Mouse (Mus musculus) midbrain, embryonic 15.5 days (tissue): ENCODE results near the gene Dpysl4. TPM values are rescaled to one million over a fixed set of nuclear protein-coding genes. Genes with fewer than 3 reads are reported as not detected.

ENCODE experiments used
- ATAC-seq: fragments of 200-750 bp; cut with Nextera tagmentation; replicated peaks from 2 replicates; pipeline ENCODE4 v1.8.0; 2017; ENCODE audit warnings: moderate TSS enrichment
- H3K27ac ChIP-seq: fragments of 300-500 bp; sonication (generic); 2 replicates; pipeline ENCODE4 v1.5.1; 2015; ENCODE audit warnings: mild to moderate bottlenecking, inconsistent platforms
- H3K27me3 ChIP-seq: fragments of 300-500 bp; sonication (generic); replicated peaks from 2 replicates; pipeline ENCODE4 v1.6.1; 2015; ENCODE audit warnings: inconsistent platforms
- H3K36me3 ChIP-seq: fragments of 300-500 bp; sonication (generic); replicated peaks from 2 replicates; pipeline ENCODE4 v1.6.1; 2015; ENCODE audit warnings: inconsistent platforms
- H3K4me1 ChIP-seq: fragments of 300-500 bp; sonication (generic); 2 replicates; pipeline ENCODE4 v1.6.1; 2015; ENCODE audit warnings: inconsistent platforms
- H3K4me2 ChIP-seq: fragments of 300-500 bp; sonication (generic); 2 replicates; pipeline ENCODE4 v1.6.1; 2015; ENCODE audit warnings: inconsistent platforms, mild to moderate bottlenecking, moderate library complexity
- H3K4me3 ChIP-seq: fragments of 300-500 bp; sonication (generic); 2 replicates; pipeline ENCODE4 v1.5.1; 2015; ENCODE audit warnings: mild to moderate bottlenecking, inconsistent platforms
- H3K9ac ChIP-seq: fragments of 300-500 bp; sonication (generic); 2 replicates; pipeline ENCODE4 v1.6.1; 2015; ENCODE audit warnings: mild to moderate bottlenecking, inconsistent platforms
- H3K9me3 ChIP-seq: fragments of 300-500 bp; sonication (generic); 2 replicates; pipeline ENCODE4 v1.6.1; 2016; ENCODE audit warnings: inconsistent platforms
- WGBS: fragments of 180-500 bp; shearing (Covaris S2); methylation state at CpG from one replicate; pipeline ENCODE4 v1.1.7; 2015; ENCODE audit warnings: mixed read lengths; 5-methylcytosine and 5-hydroxymethylcytosine counted together
- polyA plus RNA-seq: library from polyadenylated mRNA; unstranded; fragments of >200 nt; fragmentation: Nextera tagmentation; extraction: Ambion mirVana; gene quantifications from 2 replicates; pipeline ENCODE4 v1.2.1, GENCODE M21; 2015

The Dpysl4 gene
- polyA plus RNA-seq, 1 experiment from 2014 or later, result 186 TPM

DNA sequence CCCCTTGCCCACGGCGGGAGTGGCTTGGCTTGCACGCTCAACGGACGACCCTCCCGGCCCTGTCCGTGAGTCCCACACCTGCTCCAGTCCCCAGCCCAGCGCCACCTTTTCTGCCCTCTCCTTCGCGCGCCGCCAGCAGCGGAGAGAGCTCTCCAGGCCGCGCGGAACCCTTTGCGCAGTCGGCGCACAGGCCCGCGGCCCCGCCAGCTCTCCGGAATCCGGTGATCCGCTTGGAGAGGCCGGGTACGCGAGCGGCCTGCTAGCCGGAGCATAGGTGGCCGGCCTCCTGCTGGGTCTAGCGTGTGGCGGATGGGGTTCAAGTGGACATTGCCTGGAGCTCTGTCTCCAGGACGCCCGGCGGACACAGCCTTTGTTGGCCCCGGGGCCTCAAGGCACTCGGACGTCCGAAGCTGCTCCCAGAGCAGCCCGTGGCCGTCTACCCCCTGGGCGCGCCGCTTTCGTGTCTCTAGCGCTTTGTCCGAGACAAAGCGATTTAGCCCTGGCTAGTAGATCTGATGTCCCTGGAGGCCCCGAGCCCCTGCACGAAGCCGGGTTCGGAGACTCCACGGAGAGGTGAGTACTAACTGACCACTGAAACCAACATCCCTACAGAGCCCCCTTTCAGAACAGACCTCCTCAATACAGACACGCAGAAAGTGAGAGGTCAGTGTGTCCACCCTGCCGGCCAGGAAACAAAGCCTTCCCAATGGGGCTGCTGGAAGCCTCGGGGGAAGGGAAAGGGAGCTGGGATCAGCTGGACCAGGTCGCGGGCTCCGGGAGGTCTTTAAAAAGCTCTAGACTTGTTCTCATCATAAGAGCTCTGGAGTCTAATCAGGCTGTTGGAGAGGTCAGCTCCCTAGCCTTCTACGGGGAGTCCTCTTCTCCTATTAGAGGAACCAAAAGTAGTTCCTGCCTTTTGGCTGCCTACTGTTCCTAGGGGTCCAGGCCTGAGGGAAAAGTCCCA lies 676 bp downstream of the Dpysl4 start:
- Histone ChIP-seq H3K4me3 (peak overlapping the region; percentile 71), H3K36me3 (peaks cover 14% of the 10 kb centered on the region; the same call in 1 of the 2 replicates), H3K9ac (peak overlapping the region; percentile 83), H3K4me1 (peaks cover 28% of the 10 kb centered on the region), H3K9me3 (no peaks in the 10 kb centered on the region), H3K27ac (peak overlapping the region; percentile 85), H3K27me3 (no peaks in the 10 kb centered on the region), H3K4me2 (peak overlapping the region; percentile 79)
- peak; percentile 70 for ATAC-seq
- under 1% methylated on average over 61 of the region's 61 CpGs for WGBS

DNA sequence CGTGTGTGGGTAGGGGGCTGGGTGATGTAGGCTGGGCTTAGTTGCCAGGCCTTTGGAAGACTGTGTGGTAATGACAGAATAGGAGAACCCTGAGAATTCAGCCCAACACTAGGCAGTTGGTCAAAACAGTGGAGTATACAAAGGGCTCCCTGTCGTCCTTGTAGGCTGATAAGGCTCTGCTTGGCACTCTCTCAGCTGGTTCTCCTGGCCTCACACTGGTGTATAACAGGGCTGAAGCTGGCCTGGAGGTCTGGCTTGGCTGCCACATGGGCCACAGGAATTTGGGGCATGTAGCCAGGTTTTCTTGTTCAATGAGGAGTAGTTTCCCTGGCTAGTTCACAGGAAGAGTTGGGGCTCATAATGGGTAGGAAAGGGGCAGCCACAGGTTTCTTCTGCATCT lies 2.0 kb downstream of the Dpysl4 start:
- 0 out of 2 replicates have a peak, but pooled peaks have one; percentile 29 for ATAC-seq
- peak overlapping the region; percentile 34; the same call in 1 of the 2 replicates for H3K27ac ChIP-seq
- 39% methylated on average over 2 of the region's 2 CpGs for WGBS

DNA sequence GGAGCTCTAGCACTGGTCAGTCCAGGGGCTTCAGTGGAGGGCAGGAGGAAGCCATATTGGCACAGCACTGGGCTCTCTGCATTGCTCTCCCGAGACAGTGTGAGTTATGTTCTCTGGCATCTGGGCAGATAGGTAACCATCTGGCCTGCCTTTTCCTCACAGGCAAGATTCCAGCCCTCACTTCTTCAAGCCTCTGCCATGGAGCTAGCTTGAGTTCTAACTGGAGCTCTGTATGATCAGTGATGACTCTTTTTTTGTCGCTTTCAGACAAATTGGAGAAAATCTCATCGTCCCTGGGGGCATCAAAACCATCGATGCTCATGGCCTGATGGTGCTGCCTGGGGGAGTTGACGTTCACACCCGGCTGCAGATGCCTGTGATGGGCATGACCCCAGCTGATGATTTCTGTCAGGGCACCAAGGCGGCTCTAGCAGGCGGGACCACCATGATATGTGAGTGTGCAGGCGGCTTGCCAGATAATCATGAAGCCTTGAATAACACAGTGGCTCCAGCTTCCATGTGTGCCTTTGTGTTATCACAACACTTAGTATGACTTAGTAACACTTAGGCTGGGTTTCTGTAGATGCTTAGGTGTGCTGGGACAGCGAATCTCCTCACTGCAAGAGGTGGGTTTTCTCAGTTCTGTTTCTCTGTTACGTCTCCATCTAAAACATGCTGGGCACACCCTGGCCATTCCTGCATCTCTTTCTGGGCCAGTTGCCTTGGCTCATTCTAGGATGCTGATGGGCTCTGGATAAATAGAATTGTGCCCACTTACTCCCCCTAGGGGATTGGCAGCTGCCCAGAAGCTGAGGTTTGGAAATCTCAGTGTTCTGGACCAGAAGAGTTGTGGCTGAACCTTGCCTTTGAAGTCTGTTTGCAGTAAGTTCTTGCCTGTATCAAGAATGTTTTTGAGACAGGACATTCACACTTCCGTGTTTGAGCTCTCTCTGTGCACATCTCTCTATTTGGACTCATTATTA lies 4.4 kb downstream of the Dpysl4 start:
- Histone ChIP-seq H3K36me3 (peaks cover 19% of the 10 kb centered on the region; the same call in 1 of the 2 replicates), H3K4me2 (no peak overlapping the region), H3K4me1 (peaks cover 28% of the 10 kb centered on the region), H3K9ac (no peak overlapping the region), H3K4me3 (no peak overlapping the region), H3K9me3 (no peaks in the 10 kb centered on the region), H3K27me3 (no peaks in the 10 kb centered on the region), H3K27ac (no peak overlapping the region)
- ATAC-seq, result no peak
- WGBS, result 81% methylated on average over 12 of the region's 12 CpGs

More for the DNA sequence above, 2.0 kb downstream of the Dpysl4 start:
- Histone ChIP-seq H3K36me3 (peaks cover 14% of the 10 kb centered on the region; the same call in 1 of the 2 replicates), H3K4me2 (peak overlapping the region; percentile 79), H3K4me3 (peak overlapping the region; percentile 71), H3K9me3 (no peaks in the 10 kb centered on the region), H3K27me3 (no peaks in the 10 kb centered on the region), H3K9ac (no peak overlapping the region), H3K4me1 (peaks cover 28% of the 10 kb centered on the region)

DNA sequence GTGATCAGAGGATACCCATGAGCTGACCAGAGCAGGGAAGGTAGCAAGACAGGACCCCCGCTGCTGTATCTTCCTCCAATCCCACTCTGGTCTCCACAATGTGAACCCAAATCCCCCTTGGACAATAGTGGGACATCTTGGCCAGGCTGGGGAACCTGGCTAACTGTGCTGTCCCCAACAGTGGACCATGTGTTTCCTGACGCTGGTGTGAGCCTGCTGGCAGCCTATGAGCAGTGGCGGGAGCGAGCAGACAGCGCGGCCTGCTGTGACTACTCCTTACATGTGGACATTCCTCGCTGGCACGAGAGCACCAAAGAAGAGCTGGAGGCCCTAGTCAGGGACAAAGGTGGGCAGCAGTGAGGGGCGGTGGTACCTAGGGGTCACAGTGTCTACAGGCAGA lies 5.9 kb downstream of the Dpysl4 start:
- ATAC-seq, result no peak
- Histone ChIP-seq H3K9me3 (no peaks in the 10 kb centered on the region), H3K4me3 (no peak overlapping the region), H3K27me3 (no peaks in the 10 kb centered on the region), H3K27ac (no peak overlapping the region), H3K4me1 (peaks cover 24% of the 10 kb centered on the region), H3K36me3 (peaks cover 25% of the 10 kb centered on the region; the same call in 1 of the 2 replicates), H3K9ac (no peak overlapping the region), H3K4me2 (no peak overlapping the region)
- WGBS, result 88% methylated on average over 9 of the region's 9 CpGs

DNA sequence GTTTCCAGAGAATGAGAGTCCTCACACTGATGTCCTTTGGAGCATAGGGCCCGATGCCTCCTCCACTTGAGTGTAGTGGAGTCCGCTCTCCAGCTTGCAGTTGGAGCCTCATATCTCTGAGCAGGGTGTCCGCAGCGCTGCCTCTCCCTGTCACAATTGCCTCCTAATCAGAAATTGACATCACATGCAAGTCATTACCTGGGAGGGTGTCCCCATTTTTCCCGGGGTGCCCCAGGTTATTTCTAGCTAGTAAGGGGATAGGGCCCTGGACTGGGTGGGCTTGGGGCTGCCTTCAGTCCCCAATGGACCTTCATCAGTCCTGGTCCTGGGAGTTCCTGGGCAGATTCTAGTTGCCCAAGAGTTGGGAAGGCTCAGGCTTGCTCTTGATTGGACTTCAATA lies 6.9 kb downstream of the Dpysl4 start:
- no peaks in the 10 kb centered on the region for H3K27me3 ChIP-seq
- H3K36me3 ChIP-seq, result peaks cover 25% of the 10 kb centered on the region; the same call in 1 of the 2 replicates
- H3K9ac ChIP-seq, result no peak overlapping the region
- H3K4me1 ChIP-seq, result peaks cover 15% of the 10 kb centered on the region
- no peak overlapping the region for H3K27ac ChIP-seq
- H3K4me3 ChIP-seq, result no peak overlapping the region
- ATAC-seq, result no peak
- 98% methylated on average over 5 of the region's 5 CpGs for WGBS
- H3K4me2 ChIP-seq, result no peak overlapping the region
- no peaks in the 10 kb centered on the region for H3K9me3 ChIP-seq

DNA sequence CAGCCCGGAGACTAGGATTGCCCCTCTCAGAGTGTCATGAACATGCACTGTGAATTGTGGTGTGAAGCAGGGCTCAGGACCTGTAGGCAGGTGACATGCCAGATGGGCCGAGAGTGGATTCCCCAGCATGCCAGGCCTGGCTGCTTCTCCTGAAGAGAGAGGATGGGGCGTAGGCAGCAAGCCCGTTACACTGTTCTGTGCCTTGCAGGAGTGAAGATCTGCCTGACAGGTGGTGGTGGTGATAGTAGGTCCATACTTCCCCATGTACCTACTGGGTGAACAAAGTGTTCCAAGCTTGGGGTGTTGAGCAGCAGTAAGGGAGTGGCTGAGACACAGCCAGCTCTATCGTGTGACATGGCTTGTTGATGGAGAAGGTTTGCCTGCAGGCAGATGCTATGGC lies 7.3 kb downstream of the Dpysl4 start:
- Histone ChIP-seq H3K4me3 (no peak overlapping the region), H3K9ac (no peak overlapping the region), H3K27ac (no peak overlapping the region), H3K4me1 (peaks cover 10% of the 10 kb centered on the region), H3K4me2 (no peak overlapping the region), H3K36me3 (peaks cover 29% of the 10 kb centered on the region; the same call in 1 of the 2 replicates), H3K27me3 (no peaks in the 10 kb centered on the region), H3K9me3 (no peaks in the 10 kb centered on the region)
- ATAC-seq, result no peak
- WGBS, result 90% methylated on average over 5 of the region's 5 CpGs

DNA sequence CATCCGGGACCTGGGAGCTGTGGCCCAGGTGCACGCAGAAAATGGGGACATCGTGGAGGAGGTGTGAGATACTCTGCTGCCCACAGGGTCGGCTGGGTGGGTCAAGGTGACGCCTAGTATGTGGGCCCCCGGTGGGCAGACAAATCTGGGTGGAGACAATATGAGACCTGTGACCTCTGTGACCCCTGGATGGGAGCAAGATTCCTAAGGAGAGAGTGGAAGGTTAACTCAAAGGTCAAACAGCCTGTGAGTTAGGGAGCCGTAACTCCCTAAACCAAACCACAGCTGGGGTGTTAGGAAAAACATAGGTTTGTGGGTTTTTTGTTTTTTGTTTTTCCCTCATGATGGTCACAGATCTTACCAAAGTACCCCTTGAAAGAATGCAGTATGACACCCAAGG lies 8.0 kb downstream of the Dpysl4 start:
- no peak overlapping the region for H3K4me2 ChIP-seq
- H3K4me1 ChIP-seq, result peaks cover 4% of the 10 kb centered on the region
- peaks cover 30% of the 10 kb centered on the region for H3K36me3 ChIP-seq
- no peaks in the 10 kb centered on the region for H3K9me3 ChIP-seq
- no peak overlapping the region for H3K9ac ChIP-seq
- no peak overlapping the region for H3K4me3 ChIP-seq
- H3K27me3 ChIP-seq, result no peaks in the 10 kb centered on the region
- ATAC-seq, result no peak
- WGBS, result 89% methylated on average over 7 of the region's 7 CpGs
- no peak overlapping the region for H3K27ac ChIP-seq

DNA sequence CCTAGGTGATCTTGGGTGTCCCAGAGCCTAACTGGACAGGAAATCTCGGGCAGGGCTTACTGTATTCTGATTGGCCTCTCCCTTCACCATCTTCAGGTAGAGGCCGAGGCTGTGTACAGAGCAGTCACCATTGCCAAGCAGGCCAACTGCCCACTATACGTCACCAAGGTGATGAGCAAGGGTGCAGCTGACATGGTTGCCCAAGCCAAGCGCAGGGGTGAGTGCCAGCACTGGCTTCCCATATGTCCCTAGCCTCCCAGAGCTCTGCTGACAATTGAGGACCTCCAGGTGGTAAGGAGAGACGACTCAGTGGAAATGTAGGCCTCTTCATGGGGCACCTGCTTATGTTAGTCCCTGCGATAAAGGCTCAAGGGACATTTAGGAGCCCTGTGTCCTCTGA lies 9.0 kb downstream of the Dpysl4 start:
- Histone ChIP-seq H3K9me3 (no peaks in the 10 kb centered on the region), H3K4me2 (no peak overlapping the region), H3K27me3 (no peaks in the 10 kb centered on the region), H3K27ac (no peak overlapping the region), H3K9ac (no peak overlapping the region), H3K4me1 (no peaks in the 10 kb centered on the region), H3K36me3 (peaks cover 33% of the 10 kb centered on the region), H3K4me3 (no peak overlapping the region)
- ATAC-seq, result no peak
- 85% methylated on average over 6 of the region's 6 CpGs for WGBS

DNA sequence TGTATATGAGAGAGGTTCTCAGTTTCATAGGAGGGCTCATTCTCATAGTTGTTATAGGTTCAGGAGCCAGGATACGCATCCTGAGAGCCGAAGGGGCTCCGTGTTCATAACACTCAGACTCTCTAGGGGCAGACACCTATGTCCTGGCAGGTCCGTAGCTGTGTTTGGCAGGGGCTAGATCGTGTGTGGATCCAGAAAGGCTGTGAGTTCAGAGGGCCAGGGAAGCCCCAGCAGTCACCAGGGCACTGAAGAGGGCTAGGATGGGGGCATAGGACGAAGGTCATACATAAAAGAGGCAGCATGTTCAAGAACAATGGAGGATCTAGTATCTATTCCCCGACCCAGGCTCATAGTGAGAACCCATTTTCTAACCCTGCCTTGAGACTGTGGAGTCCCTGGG lies 9.5 kb downstream of the Dpysl4 start:
- Histone ChIP-seq H3K4me1 (no peaks in the 10 kb centered on the region), H3K4me3 (no peak overlapping the region), H3K9me3 (no peaks in the 10 kb centered on the region), H3K36me3 (peaks cover 32% of the 10 kb centered on the region), H3K27me3 (no peaks in the 10 kb centered on the region), H3K4me2 (no peak overlapping the region), H3K27ac (no peak overlapping the region), H3K9ac (no peak overlapping the region)
- WGBS, result 86% methylated on average over 7 of the region's 7 CpGs
- ATAC-seq, result no peak

DNA sequence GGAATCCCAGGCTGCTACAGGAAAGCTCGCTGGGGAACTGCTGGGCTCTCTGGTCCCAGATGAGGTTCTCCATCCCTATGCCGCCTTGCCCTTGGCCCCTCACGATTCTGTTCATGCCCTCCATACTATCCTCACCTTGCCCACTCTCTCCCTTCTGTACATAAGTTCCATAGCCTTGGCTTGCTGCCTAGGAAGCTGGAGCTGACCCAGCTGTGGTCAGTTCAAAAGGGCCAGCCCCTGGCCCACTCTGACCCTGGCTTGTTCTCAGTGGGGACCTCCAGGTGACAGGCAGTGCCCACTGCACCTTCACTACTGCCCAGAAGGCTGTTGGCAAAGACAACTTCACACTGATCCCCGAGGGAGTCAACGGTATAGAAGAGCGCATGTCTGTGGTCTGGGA lies 10.6 kb downstream of the Dpysl4 start:
- Histone ChIP-seq H3K9me3 (no peaks in the 10 kb centered on the region), H3K27ac (no peak overlapping the region), H3K9ac (no peak overlapping the region), H3K4me2 (no peak overlapping the region), H3K4me3 (no peak overlapping the region), H3K36me3 (peaks cover 23% of the 10 kb centered on the region), H3K4me1 (no peaks in the 10 kb centered on the region), H3K27me3 (no peaks in the 10 kb centered on the region)
- WGBS, result 93% methylated on average over 6 of the region's 6 CpGs
- no peak for ATAC-seq

DNA sequence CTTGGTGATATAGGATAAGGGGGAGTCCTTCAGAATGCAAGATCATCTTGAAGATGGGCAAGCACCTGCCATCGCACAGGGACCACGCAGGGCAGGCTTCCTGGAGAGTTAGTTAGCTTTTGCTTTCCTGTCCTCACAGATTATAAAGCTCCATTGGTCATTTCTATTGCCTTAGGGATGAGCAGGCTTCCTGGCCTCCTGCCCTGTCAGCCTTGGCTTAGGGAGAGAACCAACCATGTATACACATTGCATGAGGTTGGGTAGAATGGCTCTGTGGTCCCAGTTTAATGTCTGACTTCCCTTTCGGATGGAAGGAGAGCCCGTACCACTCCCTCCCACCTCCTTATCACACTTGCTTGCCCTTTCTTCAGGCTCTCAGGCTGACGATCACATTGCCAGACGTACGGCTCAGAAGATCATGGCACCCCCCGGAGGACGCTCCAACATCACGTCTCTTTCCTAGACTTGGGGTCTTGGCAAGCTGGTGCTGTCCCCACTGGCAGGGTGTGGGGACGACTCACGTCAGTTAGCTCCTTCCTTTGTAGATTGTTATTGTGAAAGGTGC lies 14.8 kb downstream of the Dpysl4 start:
- H3K36me3 ChIP-seq, result peaks cover 17% of the 10 kb centered on the region
- no peaks in the 10 kb centered on the region for H3K27me3 ChIP-seq
- H3K9me3 ChIP-seq, result no peaks in the 10 kb centered on the region
- no peaks in the 10 kb centered on the region for H3K4me1 ChIP-seq
- no peak overlapping the region for H3K4me3 ChIP-seq
- no peak overlapping the region for H3K4me2 ChIP-seq
- no peak for ATAC-seq
- WGBS, result 70% methylated on average over 12 of the region's 12 CpGs
- H3K27ac ChIP-seq, result no peak overlapping the region; the same call in 1 of the 2 replicates
- H3K9ac ChIP-seq, result no peak overlapping the region
